Mouse (Mus musculus) right cerebral cortex, postnatal 36 days (tissue): ENCODE data around the gene Frmpd1.

Experiments used
- DNase-seq, 2 experiments: peaks; one replicate each; pipeline ENCODE4 v3.0.0; 2022; ENCODE audit warnings: low spot score in 2 of 2, mixed read lengths in 1 of 2

Gene Frmpd1

GRCm38 (mm10) chr4:45184521-45185330 lies at the start of gene Frmpd1:
Frmpd1 (plus strand) TSS chr4:45184875.
- DNase-seq, result peak; percentile 28 to 38

GRCm38 (mm10) chr4:45137636-45138035 lies 47.0 kb upstream of the Frmpd1 start:
- DNase-seq, result no peak

- no peak for DNase-seq
Measured at GRCm38 (mm10) chr4:45141835-45142234, 42.8 kb upstream of the Frmpd1 start.

- peak in 1 of 2 experiments; percentile 10 for DNase-seq
Measured at GRCm38 (mm10) chr4:45142411-45142810, 42.3 kb upstream of the Frmpd1 start.

- DNase-seq, result no peak
Measured at GRCm38 (mm10) chr4:45143005-45143404, 41.7 kb upstream of the Frmpd1 start.

GRCm38 (mm10) chr4:45156433-45156832 lies 28.2 kb upstream of the Frmpd1 start:
- no peak for DNase-seq

GRCm38 (mm10) chr4:45158608-45159007 lies 26.1 kb upstream of the Frmpd1 start:
- no peak for DNase-seq

GRCm38 (mm10) chr4:45160773-45161172 lies 23.9 kb upstream of the Frmpd1 start:
- DNase-seq, result no peak

GRCm38 (mm10) chr4:45163711-45164110 lies 21.0 kb upstream of the Frmpd1 start:
- no peak for DNase-seq

- no peak for DNase-seq
Measured at GRCm38 (mm10) chr4:45165477-45165876, 19.2 kb upstream of the Frmpd1 start.

GRCm38 (mm10) chr4:45165955-45166354 lies 18.7 kb upstream of the Frmpd1 start:
- DNase-seq, result no peak

- DNase-seq, result no peak
Measured at GRCm38 (mm10) chr4:45171340-45171739, 13.3 kb upstream of the Frmpd1 start.

- DNase-seq, result no peak
Measured at GRCm38 (mm10) chr4:45183818-45184520, 706 bp upstream of the Frmpd1 start.

GRCm38 (mm10) chr4:45185331-45185669 lies 625 bp downstream of the Frmpd1 start:
- DNase-seq, result no peak

- no peak for DNase-seq
Measured at GRCm38 (mm10) chr4:45198296-45198695, 13.6 kb downstream of the Frmpd1 start.

GRCm38 (mm10) chr4:45203283-45203682 lies 18.6 kb downstream of the Frmpd1 start:
- no peak for DNase-seq

- DNase-seq, result no peak
Measured at GRCm38 (mm10) chr4:45207444-45207843, 22.8 kb downstream of the Frmpd1 start.

GRCm38 (mm10) chr4:45208832-45209363 lies 24.2 kb downstream of the Frmpd1 start:
- peak in 1 of 2 experiments; percentile 4 for DNase-seq

- DNase-seq, result no peak
Measured at GRCm38 (mm10) chr4:45212342-45213063, 27.8 kb downstream of the Frmpd1 start.

GRCm38 (mm10) chr4:45219946-45220345 lies 35.3 kb downstream of the Frmpd1 start:
- DNase-seq, result no peak

- DNase-seq, result no peak
Measured at GRCm38 (mm10) chr4:45222395-45222794, 37.7 kb downstream of the Frmpd1 start.

- DNase-seq, result no peak
Measured at GRCm38 (mm10) chr4:45230263-45230662, 45.6 kb downstream of the Frmpd1 start.
